Mouse (Mus musculus) forebrain, embryonic 15.5 days (tissue): ENCODE measurements around the gene Tmem219. TPM values are rescaled to one million over a fixed set of nuclear protein-coding genes. Genes with fewer than 3 reads are reported as not detected.

Source experiments
- ATAC-seq: fragments of 200-750 bp; cut with Nextera tagmentation; replicated peaks from 2 replicates; pipeline ENCODE4 v1.8.0; 2017; ENCODE audit warnings: mild to moderate bottlenecking, moderate TSS enrichment, moderate library complexity
- H3K27ac ChIP-seq: fragments of 300-500 bp; sonication (generic); replicated peaks from 2 replicates; pipeline ENCODE4 v1.5.1; 2015; ENCODE audit warnings: mild to moderate bottlenecking, inconsistent platforms
- H3K27me3 ChIP-seq: fragments of 300-500 bp; sonication (generic); 2 replicates; pipeline ENCODE4 v1.6.1; 2015; ENCODE audit warnings: inconsistent platforms
- H3K36me3 ChIP-seq: fragments of 300-500 bp; sonication (generic); 2 replicates; pipeline ENCODE4 v1.6.1; 2015; ENCODE audit warnings: mild to moderate bottlenecking, inconsistent platforms
- H3K4me1 ChIP-seq: fragments of 300-500 bp; sonication (generic); 2 replicates; pipeline ENCODE4 v1.6.1; 2015; ENCODE audit warnings: inconsistent platforms
- H3K4me2 ChIP-seq: fragments of 300-500 bp; sonication (generic); replicated peaks from 2 replicates; pipeline ENCODE4 v1.6.1; 2015; ENCODE audit warnings: mild to moderate bottlenecking, inconsistent platforms
- H3K4me3 ChIP-seq: fragments of 300-500 bp; sonication (generic); 2 replicates; pipeline ENCODE4 v1.5.1; 2015; ENCODE audit warnings: mild to moderate bottlenecking, inconsistent platforms
- H3K9ac ChIP-seq: fragments of 300-500 bp; sonication (generic); replicated peaks from 2 replicates; pipeline ENCODE4 v1.6.1; 2015; ENCODE audit warnings: mild to moderate bottlenecking, inconsistent platforms
- H3K9me3 ChIP-seq: fragments of 300-500 bp; sonication (generic); 2 replicates; pipeline ENCODE4 v1.6.1; 2016; ENCODE audit warnings: inconsistent platforms
- WGBS: fragments of 180-500 bp; shearing (Covaris S2); methylation state at CpG from one replicate; pipeline ENCODE4 v1.1.7; 2015; ENCODE audit warnings: mixed read lengths; 5-methylcytosine and 5-hydroxymethylcytosine counted together
- polyA plus RNA-seq: library from polyadenylated mRNA; unstranded; fragments of >200 nt; fragmentation: Nextera tagmentation; extraction: Ambion mirVana; gene quantifications from 2 replicates; pipeline ENCODE4 v1.2.1, GENCODE M21; 2015

Tmem219 gene
- 36.2 and 38.6 TPM in 2 replicates for polyA plus RNA-seq

- 11% methylated on average over 5 of the region's 5 CpGs for WGBS
- Histone ChIP-seq H3K36me3 (no peaks in the 10 kb centered on the region), H3K4me2 (0 out of 2 replicates have a peak within 1 kb of the TSS, but pooled peaks have one; percentile 2), H3K27me3 (no peaks in the 10 kb centered on the region), H3K4me1 (peaks cover 6% of the 10 kb centered on the region), H3K4me3 (0 out of 2 replicates have a peak within 1 kb of the TSS, but pooled peaks have one; percentile 1), H3K9ac (no peak within 1 kb of the TSS), H3K27ac (peak within 1 kb of the TSS; percentile 41), H3K9me3 (no peaks in the 10 kb centered on the region)
- 0 out of 2 replicates have a peak, but pooled peaks have one; percentile 41 for ATAC-seq
Observed at GRCm38 (mm10) chr7:126922624-126923060, at the start of gene Tmem219. Gene Tmem219, minus strand, starts transcription at chr7:126922917.

- ATAC-seq: no peak
- no peak overlapping the region for H3K4me2 ChIP-seq
- no peak overlapping the region for H3K27ac ChIP-seq
- no peaks in the 10 kb centered on the region for H3K9me3 ChIP-seq
- peaks cover 59% of the 10 kb centered on the region for H3K36me3 ChIP-seq
- no peak overlapping the region for H3K9ac ChIP-seq
- H3K27me3 ChIP-seq: no peaks in the 10 kb centered on the region
- no peaks in the 10 kb centered on the region for H3K4me1 ChIP-seq
- 64% methylated on average over 6 of the region's 6 CpGs for WGBS
- H3K4me3 ChIP-seq: no peak overlapping the region
Observed at GRCm38 (mm10) chr7:126967361-126967760, 44.6 kb upstream of the Tmem219 start.

- Histone ChIP-seq H3K4me3 (no peak overlapping the region), H3K9me3 (no peaks in the 10 kb centered on the region), H3K36me3 (peaks cover 57% of the 10 kb centered on the region), H3K9ac (no peak overlapping the region), H3K27ac (no peak overlapping the region), H3K27me3 (no peaks in the 10 kb centered on the region), H3K4me2 (no peak overlapping the region), H3K4me1 (no peaks in the 10 kb centered on the region)
- ATAC-seq: no peak
- WGBS: 50% methylated on average over 3 of the region's 3 CpGs
Observed at GRCm38 (mm10) chr7:126965568-126965967, 42.9 kb upstream of the Tmem219 start.

- peaks cover 58% of the 10 kb centered on the region for H3K36me3 ChIP-seq
- H3K9me3 ChIP-seq: no peaks in the 10 kb centered on the region
- no peak overlapping the region for H3K9ac ChIP-seq
- H3K27ac ChIP-seq: no peak overlapping the region
- WGBS: 28% methylated on average over 19 of the region's 19 CpGs
- ATAC-seq: no peak
- no peaks in the 10 kb centered on the region for H3K4me1 ChIP-seq
- H3K4me2 ChIP-seq: no peak overlapping the region
- H3K4me3 ChIP-seq: no peak overlapping the region
- no peaks in the 10 kb centered on the region for H3K27me3 ChIP-seq
Observed at GRCm38 (mm10) chr7:126963548-126964286, 41.0 kb upstream of the Tmem219 start.

- Histone ChIP-seq H3K4me1 (no peaks in the 10 kb centered on the region), H3K27me3 (no peaks in the 10 kb centered on the region), H3K4me3 (no peak overlapping the region), H3K27ac (no peak overlapping the region), H3K9me3 (no peaks in the 10 kb centered on the region), H3K4me2 (no peak overlapping the region), H3K36me3 (peaks cover 58% of the 10 kb centered on the region), H3K9ac (no peak overlapping the region)
- ATAC-seq: no peak
- 87% methylated on average over 4 of the region's 4 CpGs for WGBS
Observed at GRCm38 (mm10) chr7:126961965-126962364, 39.2 kb upstream of the Tmem219 start.

GRCm38 (mm10) chr7:126961095-126961494, 38.4 kb upstream of the Tmem219 start:
- ATAC-seq: no peak
- no peak overlapping the region for H3K27ac ChIP-seq
- peaks cover 60% of the 10 kb centered on the region for H3K36me3 ChIP-seq
- H3K4me1 ChIP-seq: no peaks in the 10 kb centered on the region
- H3K4me3 ChIP-seq: no peak overlapping the region
- H3K9me3 ChIP-seq: no peaks in the 10 kb centered on the region
- WGBS: 89% methylated on average over 5 of the region's 5 CpGs
- H3K9ac ChIP-seq: no peak overlapping the region
- no peaks in the 10 kb centered on the region for H3K27me3 ChIP-seq
- H3K4me2 ChIP-seq: no peak overlapping the region

- no peak overlapping the region for H3K4me2 ChIP-seq
- WGBS: 83% methylated on average over 9 of the region's 9 CpGs
- H3K36me3 ChIP-seq: peaks cover 65% of the 10 kb centered on the region
- H3K9me3 ChIP-seq: no peaks in the 10 kb centered on the region
- no peak overlapping the region for H3K27ac ChIP-seq
- no peak overlapping the region for H3K4me3 ChIP-seq
- H3K9ac ChIP-seq: no peak overlapping the region
- no peak for ATAC-seq
- H3K4me1 ChIP-seq: no peaks in the 10 kb centered on the region
- H3K27me3 ChIP-seq: no peaks in the 10 kb centered on the region
Observed at GRCm38 (mm10) chr7:126959780-126960179, 37.1 kb upstream of the Tmem219 start.

- peaks cover 25% of the 10 kb centered on the region for H3K4me1 ChIP-seq
- no peak overlapping the region for H3K9ac ChIP-seq
- no peak overlapping the region for H3K4me2 ChIP-seq
- 61% methylated on average over 3 of the region's 3 CpGs for WGBS
- H3K9me3 ChIP-seq: no peaks in the 10 kb centered on the region
- H3K27me3 ChIP-seq: no peaks in the 10 kb centered on the region
- no peak overlapping the region for H3K4me3 ChIP-seq
- ATAC-seq: no peak
- no peak overlapping the region for H3K27ac ChIP-seq
- peaks cover 42% of the 10 kb centered on the region for H3K36me3 ChIP-seq
Observed at GRCm38 (mm10) chr7:126955125-126955524, 32.4 kb upstream of the Tmem219 start.

GRCm38 (mm10) chr7:126952646-126953045, 29.9 kb upstream of the Tmem219 start:
- peaks cover 19% of the 10 kb centered on the region; the same call in 1 of the 2 replicates for H3K36me3 ChIP-seq
- no peaks in the 10 kb centered on the region for H3K9me3 ChIP-seq
- peaks cover 44% of the 10 kb centered on the region for H3K4me1 ChIP-seq
- peak overlapping the region; percentile 71; the same call in 1 of the 2 replicates for H3K9ac ChIP-seq
- ATAC-seq: no peak
- H3K4me2 ChIP-seq: peak overlapping the region; percentile 93
- WGBS: 0% methylated on average over 8 of the region's 8 CpGs
- H3K27ac ChIP-seq: no peak overlapping the region
- peak overlapping the region; percentile 58 for H3K4me3 ChIP-seq
- H3K27me3 ChIP-seq: no peaks in the 10 kb centered on the region

GRCm38 (mm10) chr7:126951741-126952140, 29.0 kb upstream of the Tmem219 start:
- peak overlapping the region; percentile 93 for H3K4me2 ChIP-seq
- no peak for ATAC-seq
- H3K4me3 ChIP-seq: peak overlapping the region; percentile 58
- no peaks in the 10 kb centered on the region for H3K9me3 ChIP-seq
- peaks cover 12% of the 10 kb centered on the region; the same call in 1 of the 2 replicates for H3K36me3 ChIP-seq
- peaks cover 44% of the 10 kb centered on the region for H3K4me1 ChIP-seq
- H3K27me3 ChIP-seq: no peaks in the 10 kb centered on the region
- 19% methylated on average over 4 of the region's 4 CpGs for WGBS
- H3K27ac ChIP-seq: no peak overlapping the region; the same call in 1 of the 2 replicates
- peak overlapping the region; percentile 71 for H3K9ac ChIP-seq

GRCm38 (mm10) chr7:126950647-126951615, 28.2 kb upstream of the Tmem219 start:
- H3K9ac ChIP-seq: peak overlapping the region; percentile 71
- no peaks in the 10 kb centered on the region for H3K9me3 ChIP-seq
- H3K4me3 ChIP-seq: peak overlapping the region; percentile 58
- H3K4me2 ChIP-seq: peak overlapping the region; percentile 93
- peak overlapping the region; percentile 88 for H3K27ac ChIP-seq
- peaks cover 11% of the 10 kb centered on the region; the same call in 1 of the 2 replicates for H3K36me3 ChIP-seq
- peaks cover 44% of the 10 kb centered on the region for H3K4me1 ChIP-seq
- no peaks in the 10 kb centered on the region for H3K27me3 ChIP-seq
- WGBS: 3% methylated on average over 26 of the region's 26 CpGs
- ATAC-seq: no peak
